Mouse (Mus musculus) midbrain, embryonic 11.5 days (tissue): ENCODE results near the gene Dlk1. TPM values are rescaled to one million over a fixed set of nuclear protein-coding genes. Genes with fewer than 3 reads are reported as not detected.
"Not testable (repeated sequence)": the region's sequence is repeated elsewhere in the genome, so short reads cannot be mapped to it uniquely, and the experiment has no call there.

Source experiments
- ATAC-seq: fragments of 200-750 bp; cut with Nextera tagmentation; 2 replicates; pipeline ENCODE4 v1.8.0; 2017; ENCODE audit warnings: moderate TSS enrichment, moderate library complexity; ENCODE audit not compliant: low FRiP score
- DNase-seq: peaks from one replicate; pipeline ENCODE4 v3.0.0; 2015; ENCODE audit warnings: low spot score; ENCODE audit errors: missing footprints
- H3K27ac ChIP-seq: fragments of 300-500 bp; sonication (generic); 2 replicates; pipeline ENCODE4 v1.5.1; 2014; ENCODE audit warnings: low read depth, low read length
- H3K27me3 ChIP-seq: fragments of 300-500 bp; sonication (generic); 2 replicates; pipeline ENCODE4 v1.6.1; 2014; ENCODE audit warnings: mild to moderate bottlenecking, low read length, moderate library complexity, mixed read lengths; ENCODE audit not compliant: control insufficient read depth, insufficient read depth
- H3K36me3 ChIP-seq: fragments of 300-500 bp; sonication (generic); 2 replicates; pipeline ENCODE4 v1.6.1; 2014; ENCODE audit warnings: mild to moderate bottlenecking, low read length, moderate library complexity, mixed read lengths; ENCODE audit not compliant: control insufficient read depth, insufficient read depth
- H3K4me1 ChIP-seq: fragments of 300-500 bp; sonication (generic); 2 replicates; pipeline ENCODE4 v1.6.1; 2014; ENCODE audit warnings: low read length; ENCODE audit not compliant: control insufficient read depth, insufficient read depth
- H3K4me2 ChIP-seq: fragments of 300-500 bp; sonication (generic); 2 replicates; pipeline ENCODE4 v1.6.1; 2014; ENCODE audit warnings: mild to moderate bottlenecking, moderate library complexity
- H3K4me3 ChIP-seq: fragments of 300-500 bp; sonication (generic); 2 replicates; pipeline ENCODE4 v1.5.1; 2014; ENCODE audit warnings: low read depth, low read length
- H3K9ac ChIP-seq: fragments of 300-500 bp; sonication (generic); 2 replicates; pipeline ENCODE4 v1.6.1; 2014; ENCODE audit warnings: low read length
- H3K9me3 ChIP-seq: fragments of 300-500 bp; sonication (generic); 2 replicates; pipeline ENCODE4 v1.6.1; 2016; ENCODE audit warnings: low read length; ENCODE audit not compliant: control insufficient read depth
- WGBS: fragments of 180-500 bp; shearing (Covaris S2); extraction: QIAGEN DNeasy Blood & Tissue Kit; methylation state at CpG from one replicate; pipeline ENCODE4 v1.1.7; 2014; 5-methylcytosine and 5-hydroxymethylcytosine counted together
- polyA plus RNA-seq: library from polyadenylated mRNA; unstranded; fragments of >200 nt; fragmentation: Nextera tagmentation; extraction: Ambion mirVana; gene quantifications from 2 replicates; pipeline ENCODE4 v1.2.1, GENCODE M21; 2014

Dlk1 gene
- polyA plus RNA-seq, 1 experiment from 2014 or later = 75.1 TPM

- not testable (repeated sequence) for ATAC-seq, H3K36me3 ChIP-seq, H3K27me3 ChIP-seq, H3K4me3 ChIP-seq, H3K4me1 ChIP-seq, DNase-seq, H3K27ac ChIP-seq, H3K9ac ChIP-seq, H3K9me3 ChIP-seq, H3K4me2 ChIP-seq
- WGBS = 74% methylated on average over 1 of the region's 1 CpGs
These were observed 33.9 kb downstream of the Dlk1 start for GRCm38 (mm10) chr12:109486525-109486924.

- Histone ChIP-seq H3K27me3 (no peaks in the 10 kb centered on the region), H3K4me1 (no peaks in the 10 kb centered on the region), H3K27ac (no peak overlapping the region), H3K4me3 (no peak overlapping the region), H3K9ac (no peak overlapping the region), H3K4me2 (no peak overlapping the region), H3K36me3 (no peaks in the 10 kb centered on the region), H3K9me3 (no peaks in the 10 kb centered on the region)
- ATAC-seq = no peak
- WGBS = 85% methylated on average over 3 of the region's 3 CpGs
- DNase-seq = no peak
These were observed 39.1 kb downstream of the Dlk1 start for GRCm38 (mm10) chr12:109491701-109492100.

GRCm38 (mm10) chr12:109493381-109493780 lies 40.8 kb downstream of the Dlk1 start:
- H3K27me3 ChIP-seq = no peaks in the 10 kb centered on the region
- no peak overlapping the region for H3K4me2 ChIP-seq
- no peak overlapping the region for H3K27ac ChIP-seq
- H3K4me1 ChIP-seq = no peaks in the 10 kb centered on the region
- 95% methylated on average over 9 of the region's 9 CpGs for WGBS
- DNase-seq = no peak
- H3K9ac ChIP-seq = no peak overlapping the region
- ATAC-seq = no peak
- no peaks in the 10 kb centered on the region for H3K9me3 ChIP-seq
- no peak overlapping the region for H3K4me3 ChIP-seq
- no peaks in the 10 kb centered on the region for H3K36me3 ChIP-seq

- WGBS = 84% methylated on average over 20 of the region's 20 CpGs
- DNase-seq (no peak), ATAC-seq (no peak)
- H3K36me3 ChIP-seq = no peaks in the 10 kb centered on the region
- no peak overlapping the region for H3K9ac ChIP-seq
- H3K9me3 ChIP-seq = no peaks in the 10 kb centered on the region
- no peak overlapping the region for H3K27ac ChIP-seq
- no peak overlapping the region for H3K4me3 ChIP-seq
- no peaks in the 10 kb centered on the region for H3K4me1 ChIP-seq
- no peak overlapping the region for H3K4me2 ChIP-seq
- H3K27me3 ChIP-seq = no peaks in the 10 kb centered on the region
These were observed 42.5 kb downstream of the Dlk1 start for GRCm38 (mm10) chr12:109495016-109495644.

- no peak overlapping the region for H3K9ac ChIP-seq
- H3K36me3 ChIP-seq = no peaks in the 10 kb centered on the region
- H3K4me3 ChIP-seq = no peak overlapping the region
- no peaks in the 10 kb centered on the region for H3K4me1 ChIP-seq
- H3K27me3 ChIP-seq = no peaks in the 10 kb centered on the region
- no peak for ATAC-seq
- H3K4me2 ChIP-seq = no peak overlapping the region
- no peak overlapping the region for H3K27ac ChIP-seq
- WGBS = 71% methylated on average over 6 of the region's 6 CpGs
- no peak for DNase-seq
- no peaks in the 10 kb centered on the region for H3K9me3 ChIP-seq
These were observed 43.8 kb downstream of the Dlk1 start for GRCm38 (mm10) chr12:109496397-109496796.

- no peaks in the 10 kb centered on the region for H3K27me3 ChIP-seq
- H3K4me1 ChIP-seq = no peaks in the 10 kb centered on the region
- no peaks in the 10 kb centered on the region for H3K9me3 ChIP-seq
- no peak overlapping the region for H3K9ac ChIP-seq
- H3K4me3 ChIP-seq = no peak overlapping the region
- DNase-seq = no peak
- H3K4me2 ChIP-seq = no peak overlapping the region
- WGBS = 67% methylated on average over 4 of the region's 4 CpGs
- H3K27ac ChIP-seq = no peak overlapping the region
- H3K36me3 ChIP-seq = no peaks in the 10 kb centered on the region
- ATAC-seq = no peak
These were observed 48.4 kb downstream of the Dlk1 start for GRCm38 (mm10) chr12:109500992-109501391.

- Histone ChIP-seq H3K4me1 (no peaks in the 10 kb centered on the region), H3K4me2 (no peak overlapping the region), H3K4me3 (no peak overlapping the region), H3K9ac (no peak overlapping the region), H3K36me3 (no peaks in the 10 kb centered on the region), H3K27ac (no peak overlapping the region), H3K27me3 (no peaks in the 10 kb centered on the region), H3K9me3 (no peaks in the 10 kb centered on the region)
- DNase-seq (no peak), ATAC-seq (no peak)
- WGBS = 94% methylated on average over 6 of the region's 6 CpGs
These were observed 49.9 kb downstream of the Dlk1 start for GRCm38 (mm10) chr12:109502360-109503040.

GRCm38 (mm10) chr12:109507693-109508092 lies 55.1 kb downstream of the Dlk1 start:
- no peaks in the 10 kb centered on the region for H3K9me3 ChIP-seq
- H3K27ac ChIP-seq = no peak overlapping the region
- no peaks in the 10 kb centered on the region for H3K36me3 ChIP-seq
- H3K4me1 ChIP-seq = peaks cover 17% of the 10 kb centered on the region
- no peak overlapping the region for H3K9ac ChIP-seq
- ATAC-seq = no peak
- H3K4me2 ChIP-seq = no peak overlapping the region
- H3K4me3 ChIP-seq = no peak overlapping the region
- H3K27me3 ChIP-seq = peaks cover 8% of the 10 kb centered on the region
- no peak for DNase-seq
- WGBS = 85% methylated on average over 11 of the region's 11 CpGs
